Mouse (Mus musculus): Measurements from ENCODE around the gene Dhrs1.
A peak's percentile ranks its signal among the peaks of the same experiment; 100 is the strongest.

Dhrs1 gene

GRCm38 (mm10) chr14:55745180-55745860 is at the start of gene Dhrs1, which contains the start of gene Nop9:
TSS of gene Dhrs1 (minus strand) at chr14:55745690.
TSS of gene Nop9 (plus strand) at chr14:55745693.
- DNase-seq (ENCODE audit: low read depth, low spot score), result peak; percentile 90

- no peak for DNase-seq (ENCODE audit: low read depth, low spot score)
Observed at GRCm38 (mm10) chr14:55793946-55794345, 48.5 kb upstream of the Dhrs1 start.

GRCm38 (mm10) chr14:55793461-55793860 is 48.0 kb upstream of the Dhrs1 start:
- DNase-seq (ENCODE audit: low read depth, low spot score), result no peak

GRCm38 (mm10) chr14:55788256-55789050 is 43.0 kb upstream of the Dhrs1 start, which contains the start of gene Ripk3:
TSS of gene Ripk3 (minus strand) at chr14:55788865.
- peak; percentile 82 for DNase-seq (ENCODE audit: low read depth, low spot score)

- no peak for DNase-seq (ENCODE audit: low read depth, low spot score)
Observed at GRCm38 (mm10) chr14:55787731-55788130, 42.2 kb upstream of the Dhrs1 start.

- no peak for DNase-seq (ENCODE audit: low read depth, low spot score)
Observed at GRCm38 (mm10) chr14:55785195-55785594, 39.7 kb upstream of the Dhrs1 start.

- no peak for DNase-seq (ENCODE audit: low read depth, low spot score)
Observed at GRCm38 (mm10) chr14:55783958-55784235, 38.4 kb upstream of the Dhrs1 start, which contains the start of gene Adcy4. TSS of gene Adcy4 (minus strand) at chr14:55784095.

- DNase-seq (ENCODE audit: low read depth, low spot score), result no peak
Observed at GRCm38 (mm10) chr14:55783171-55783957, 37.9 kb upstream of the Dhrs1 start.

- DNase-seq (ENCODE audit: low read depth, low spot score), result no peak
Observed at GRCm38 (mm10) chr14:55782361-55782960, 37.0 kb upstream of the Dhrs1 start.

GRCm38 (mm10) chr14:55781310-55781709 is 35.8 kb upstream of the Dhrs1 start:
- peak; percentile 73 for DNase-seq (ENCODE audit: low read depth, low spot score)

- DNase-seq (ENCODE audit: low read depth, low spot score), result no peak
Observed at GRCm38 (mm10) chr14:55780736-55781135, 35.2 kb upstream of the Dhrs1 start.

GRCm38 (mm10) chr14:55779656-55780055 is 34.2 kb upstream of the Dhrs1 start:
- no peak for DNase-seq (ENCODE audit: low read depth, low spot score)

GRCm38 (mm10) chr14:55778686-55779085 is 33.2 kb upstream of the Dhrs1 start:
- DNase-seq (ENCODE audit: low read depth, low spot score), result no peak

- DNase-seq (ENCODE audit: low read depth, low spot score), result no peak
Observed at GRCm38 (mm10) chr14:55777806-55778205, 32.3 kb upstream of the Dhrs1 start.

- no peak for DNase-seq (ENCODE audit: low read depth, low spot score)
Observed at GRCm38 (mm10) chr14:55777176-55777575, 31.7 kb upstream of the Dhrs1 start.

GRCm38 (mm10) chr14:55776711-55777110 is 31.2 kb upstream of the Dhrs1 start:
- DNase-seq (ENCODE audit: low read depth, low spot score), result no peak

- no peak for DNase-seq (ENCODE audit: low read depth, low spot score)
Observed at GRCm38 (mm10) chr14:55769087-55769703, 23.7 kb upstream of the Dhrs1 start.

GRCm38 (mm10) chr14:55768555-55768954 is 23.1 kb upstream of the Dhrs1 start:
- DNase-seq (ENCODE audit: low read depth, low spot score), result no peak

- DNase-seq (ENCODE audit: low read depth, low spot score), result peak; percentile 43
Observed at GRCm38 (mm10) chr14:55767519-55768414, 22.3 kb upstream of the Dhrs1 start.

- DNase-seq (ENCODE audit: low read depth, low spot score), result peak; percentile 15
Observed at GRCm38 (mm10) chr14:55765696-55766095, 20.2 kb upstream of the Dhrs1 start, which contains the start of gene Ltb4r1. TSS of gene Ltb4r1 (plus strand) at chr14:55765962.
